Mouse (Mus musculus): ENCODE data around the gene Zfp786.

Zfp786 gene

DNA sequence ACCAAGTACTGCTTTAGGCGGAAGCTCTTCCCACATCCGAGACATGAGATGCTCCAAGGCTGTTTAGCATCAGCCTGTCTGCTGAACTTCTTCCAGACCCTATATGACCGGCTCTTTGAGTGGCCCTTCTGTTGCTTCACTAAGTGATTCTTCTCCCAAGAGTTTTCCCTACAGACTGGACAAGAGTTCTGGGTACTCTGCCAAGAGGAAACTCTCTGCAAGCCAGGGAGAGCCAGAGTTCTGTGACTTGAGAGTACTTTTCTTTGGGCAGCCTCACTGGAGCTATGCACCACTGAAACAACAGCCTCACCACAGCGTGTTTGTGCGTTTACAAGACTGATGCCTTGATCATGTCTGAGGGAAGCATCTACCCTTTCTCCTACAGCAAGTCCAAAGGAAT, 9.4 kb downstream of the Zfp786 start:
- DNase-seq (ENCODE audit: low read depth, low spot score), result no peak

DNA sequence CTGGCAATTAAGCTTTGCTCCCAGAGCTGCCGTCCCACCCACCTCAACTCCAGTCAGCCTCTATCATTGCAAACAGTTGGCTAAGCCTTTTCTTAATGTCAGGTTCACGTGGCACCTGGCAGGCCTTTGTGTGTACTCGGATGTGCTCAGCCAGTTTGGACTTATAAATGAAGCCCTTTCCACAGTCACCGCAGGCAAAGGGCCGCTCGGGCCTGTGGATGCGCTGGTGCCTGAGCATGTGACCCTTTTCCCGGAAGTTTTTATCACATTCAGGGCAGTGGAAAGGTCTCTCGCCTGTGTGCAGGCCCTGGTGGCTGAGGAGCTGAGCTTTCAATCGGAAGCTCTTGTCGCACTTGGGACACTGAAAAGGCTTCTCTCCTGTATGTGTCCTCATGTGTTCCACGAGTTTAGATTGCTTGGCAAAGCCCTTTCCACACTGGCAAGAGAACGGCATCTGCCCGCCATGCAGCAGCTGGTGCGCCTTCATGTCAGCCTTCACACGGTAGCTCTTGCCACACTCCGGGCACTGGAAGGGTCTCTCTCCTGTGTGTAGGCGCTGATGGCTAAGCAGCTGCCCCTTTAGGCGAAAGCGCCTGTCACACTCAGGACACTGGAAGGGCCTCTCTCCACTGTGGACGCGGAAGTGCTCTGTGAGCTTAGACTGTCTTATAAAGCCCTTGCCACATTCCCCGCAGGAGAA, 10.9 kb downstream of the Zfp786 start:
- no peak for DNase-seq (ENCODE audit: low read depth, low spot score)

GRCm38 (mm10) chr6:47818721-47819120, 11.9 kb downstream of the Zfp786 start:
- no peak for DNase-seq (ENCODE audit: low read depth, low spot score)

DNA sequence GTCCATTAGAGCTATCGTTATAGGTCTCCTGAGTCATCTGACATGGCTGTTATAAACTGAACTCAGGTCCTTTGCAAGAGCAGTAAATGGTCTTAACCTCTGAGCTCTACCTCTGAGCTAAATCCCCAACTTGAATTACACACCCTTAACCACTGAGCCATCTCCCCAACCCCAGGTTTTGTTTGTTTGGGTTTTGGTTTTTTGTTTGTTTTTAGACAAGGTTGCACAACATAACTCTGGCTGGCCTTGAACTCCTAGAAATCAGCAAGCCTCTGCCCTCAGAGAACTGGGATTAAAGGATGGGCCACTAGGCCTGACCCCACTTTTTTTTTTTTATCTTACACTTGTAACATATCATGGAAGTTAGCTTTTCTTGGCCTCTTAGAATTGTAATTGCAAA, 14.5 kb downstream of the Zfp786 start:
- DNase-seq (ENCODE audit: low read depth, low spot score), result no peak

DNA sequence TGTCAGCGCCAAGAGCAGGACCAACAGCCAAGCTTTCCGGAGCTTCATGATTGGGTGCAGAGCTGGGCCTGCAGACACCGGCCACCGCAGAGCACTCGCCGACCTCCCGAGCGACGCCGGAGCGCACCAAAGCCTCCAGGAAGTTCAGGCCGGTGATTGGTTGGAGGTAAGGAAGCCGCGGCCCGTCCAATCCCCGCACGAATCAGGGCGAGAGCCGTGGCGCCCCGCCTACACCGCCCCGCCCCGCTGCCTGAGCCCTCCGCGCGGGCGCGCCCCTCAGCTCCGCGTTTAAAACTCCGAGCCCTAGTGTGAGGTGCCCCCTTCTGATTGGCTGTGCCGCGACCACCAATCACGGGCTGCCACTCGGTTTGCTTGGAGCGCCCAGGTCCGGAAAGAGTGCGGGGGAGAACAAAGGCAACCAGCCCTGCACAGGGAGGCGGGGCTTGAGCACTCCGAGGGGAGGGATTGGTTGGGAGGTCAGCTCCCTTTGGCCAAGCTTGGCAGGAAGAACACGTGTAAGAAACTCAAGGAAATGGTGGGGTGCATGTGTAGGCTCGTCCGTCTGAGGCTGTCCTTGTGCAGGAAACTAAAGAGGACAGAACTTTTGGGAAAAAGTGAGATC, 17.3 kb downstream of the Zfp786 start, which contains the start of gene Pdia4:
Gene Pdia4, minus strand, starts transcription at position 174 of the 622 bp plus-strand sequence.
- peak; percentile 99 for DNase-seq (ENCODE audit: low read depth, low spot score)

- no peak for DNase-seq (ENCODE audit: low read depth, low spot score)
Measured at GRCm38 (mm10) chr6:47812271-47812915, 18.3 kb downstream of the Zfp786 start.

DNA sequence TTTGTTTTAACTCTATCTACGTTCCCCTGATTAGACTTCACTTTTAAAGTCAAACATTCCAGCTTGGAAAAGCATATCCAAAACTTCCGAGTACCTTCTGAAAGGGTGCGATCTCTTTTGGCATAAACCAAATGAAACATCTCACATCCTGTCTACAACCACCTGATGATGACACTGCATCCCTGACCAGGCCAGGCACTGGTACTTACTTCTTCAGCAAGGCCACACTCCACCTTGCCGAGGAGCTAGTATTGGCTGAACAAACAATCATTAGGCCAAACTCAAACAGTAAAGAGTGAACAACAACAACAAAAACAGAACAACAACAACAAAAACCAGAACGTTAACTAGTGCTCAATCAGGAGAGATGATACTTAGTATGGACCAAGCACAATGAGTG, 19.3 kb downstream of the Zfp786 start:
- no peak for DNase-seq (ENCODE audit: low read depth, low spot score)

DNA sequence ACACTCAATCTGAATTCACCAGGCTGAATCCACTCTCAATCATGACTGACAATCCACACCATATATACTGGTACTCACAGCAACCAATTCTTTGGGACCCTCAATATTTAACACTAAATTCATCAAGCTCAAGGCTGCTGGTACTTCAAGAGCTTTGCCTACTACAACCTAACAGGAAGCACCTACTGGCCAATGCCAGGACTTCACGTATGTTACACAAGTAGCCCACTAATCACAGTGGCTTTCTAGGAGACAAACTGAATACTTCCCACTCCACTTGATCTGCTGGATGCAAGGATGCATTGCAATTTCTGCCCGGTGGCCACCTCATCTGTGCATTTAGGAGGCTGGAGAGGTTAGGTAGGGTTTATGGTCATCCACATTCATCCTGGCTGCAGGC, 20.5 kb downstream of the Zfp786 start:
- no peak for DNase-seq (ENCODE audit: low read depth, low spot score)

DNA sequence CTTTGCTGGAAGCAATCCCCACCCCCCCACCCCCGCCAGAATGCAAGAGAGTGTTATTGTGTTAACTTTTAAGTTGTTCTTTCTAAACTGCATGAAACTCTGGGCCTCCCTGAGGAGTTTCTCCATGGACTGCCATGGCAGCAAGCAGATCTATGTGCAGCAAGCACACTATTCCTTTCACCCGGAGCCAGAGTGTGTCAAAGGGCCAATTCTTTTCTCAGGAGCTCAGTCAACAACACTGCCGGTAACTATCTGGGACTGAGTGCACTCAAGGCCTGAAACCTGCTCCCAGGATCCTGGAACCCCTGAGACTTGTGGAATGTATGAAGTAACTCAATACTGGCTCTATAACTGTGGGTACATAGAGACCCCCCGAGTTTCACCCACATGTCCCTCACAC, 21.6 kb downstream of the Zfp786 start:
- DNase-seq (ENCODE audit: low read depth, low spot score), result no peak

DNA sequence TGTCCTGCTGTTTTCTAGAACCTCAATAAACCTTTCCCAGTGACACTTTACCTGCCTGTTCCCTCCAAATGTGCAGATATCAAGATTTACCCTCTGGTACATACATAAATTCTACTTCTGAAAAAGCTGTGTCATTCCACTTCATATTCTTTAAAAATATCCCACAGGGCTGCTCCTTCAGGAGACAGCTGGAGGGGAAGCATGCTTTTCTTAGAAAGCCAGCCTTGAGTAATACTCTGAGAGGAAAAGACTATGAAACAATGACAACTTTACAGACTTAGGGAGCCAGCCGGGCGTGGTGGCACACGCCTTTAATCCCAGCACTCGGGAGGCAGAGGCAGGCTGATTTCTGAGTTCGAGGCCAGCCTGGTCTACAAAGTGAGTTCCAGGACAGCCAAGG, 22.1 kb downstream of the Zfp786 start:
- no peak for DNase-seq (ENCODE audit: low read depth, low spot score)

DNA sequence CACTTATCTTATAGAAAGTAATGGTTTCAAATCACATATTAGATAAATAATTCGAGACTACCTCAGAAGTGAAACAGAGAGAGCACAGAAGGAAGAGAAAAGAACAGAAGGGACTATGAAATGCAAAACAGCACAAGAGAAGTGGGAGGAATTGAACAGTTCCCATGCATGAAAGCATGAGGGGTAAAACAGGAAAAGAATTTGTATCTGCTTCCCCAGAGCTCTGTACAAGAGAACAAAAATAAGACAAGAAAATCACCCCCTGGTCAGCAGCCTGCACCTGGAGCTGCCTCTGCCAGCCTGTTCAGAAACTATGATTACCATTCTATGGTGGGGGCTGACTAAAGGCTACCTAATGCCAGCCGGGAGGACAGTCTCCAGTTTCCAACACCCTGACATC, 23.2 kb downstream of the Zfp786 start:
- no peak for DNase-seq (ENCODE audit: low read depth, low spot score)

- no peak for DNase-seq (ENCODE audit: low read depth, low spot score)
Measured at GRCm38 (mm10) chr6:47805520-47805919, 25.1 kb downstream of the Zfp786 start.

- peak; percentile 83 for DNase-seq (ENCODE audit: low read depth, low spot score)
Measured at GRCm38 (mm10) chr6:47799079-47799478, 31.6 kb downstream of the Zfp786 start.

GRCm38 (mm10) chr6:47794106-47794830, 36.4 kb downstream of the Zfp786 start:
- DNase-seq (ENCODE audit: low read depth, low spot score), result peak; percentile 27

GRCm38 (mm10) chr6:47793284-47793683, 37.4 kb downstream of the Zfp786 start:
- no peak for DNase-seq (ENCODE audit: low read depth, low spot score)

GRCm38 (mm10) chr6:47792533-47792932, 38.1 kb downstream of the Zfp786 start:
- DNase-seq (ENCODE audit: low read depth, low spot score), result no peak

DNA sequence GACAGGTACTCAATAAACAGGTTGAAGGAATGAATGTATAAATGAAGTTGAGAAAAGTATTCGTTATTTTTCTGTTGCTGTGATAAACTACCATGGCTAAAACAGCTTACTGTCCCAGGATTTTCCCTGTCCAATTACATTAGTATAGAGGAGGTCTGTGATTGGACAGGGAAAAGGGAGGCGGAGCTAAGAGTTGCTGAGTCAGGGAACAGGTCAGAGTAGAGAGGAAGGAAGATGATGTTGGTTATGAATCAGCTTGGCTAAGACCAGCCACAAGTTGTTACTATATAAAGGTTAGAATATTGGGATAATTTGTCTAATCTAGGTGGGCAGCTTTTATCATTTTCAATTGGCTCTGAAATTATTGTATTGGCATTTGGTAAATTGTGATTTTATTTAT, 39.9 kb downstream of the Zfp786 start:
- DNase-seq (ENCODE audit: low read depth, low spot score), result peak; percentile 21

GRCm38 (mm10) chr6:47788821-47789220, 41.8 kb downstream of the Zfp786 start:
- peak; percentile 14 for DNase-seq (ENCODE audit: low read depth, low spot score)

DNA sequence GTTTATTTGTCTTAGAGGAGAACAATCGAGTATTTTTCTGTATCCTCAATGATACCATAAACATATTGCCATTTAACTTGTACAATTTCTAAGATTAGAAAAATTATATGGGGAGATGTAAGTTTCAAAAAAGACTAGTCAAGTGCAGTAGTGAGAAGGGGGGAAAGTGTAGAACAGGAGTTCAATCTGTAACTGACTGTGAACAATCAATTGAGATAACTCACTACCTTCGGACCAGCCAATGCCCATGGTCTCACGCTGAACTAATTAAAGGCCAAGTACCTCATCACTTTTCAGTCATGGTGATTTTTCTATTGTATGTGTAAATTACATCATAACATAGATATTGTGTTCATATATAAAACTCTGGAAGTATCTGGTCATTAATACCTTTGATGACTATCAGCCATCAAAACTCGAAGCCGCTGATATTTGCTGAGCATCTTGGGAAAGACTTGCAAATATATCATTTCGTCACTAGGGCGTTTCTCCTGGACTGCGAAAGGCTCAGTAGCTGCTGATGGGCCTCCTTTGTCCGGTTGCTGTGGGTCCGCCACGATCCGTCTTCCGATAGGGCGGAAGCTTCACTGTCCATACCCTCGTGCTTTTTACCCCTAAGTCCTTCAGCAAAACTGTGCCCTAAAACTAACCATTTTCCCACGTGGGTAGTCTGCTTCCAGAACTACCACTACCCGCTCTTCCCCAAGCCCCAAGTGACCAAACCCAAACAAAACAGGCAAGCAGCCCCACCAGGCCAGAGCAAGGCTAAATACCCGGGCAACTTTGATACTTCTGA, 42.5 kb downstream of the Zfp786 start:
- peak; percentile 87 for DNase-seq (ENCODE audit: low read depth, low spot score)

DNA sequence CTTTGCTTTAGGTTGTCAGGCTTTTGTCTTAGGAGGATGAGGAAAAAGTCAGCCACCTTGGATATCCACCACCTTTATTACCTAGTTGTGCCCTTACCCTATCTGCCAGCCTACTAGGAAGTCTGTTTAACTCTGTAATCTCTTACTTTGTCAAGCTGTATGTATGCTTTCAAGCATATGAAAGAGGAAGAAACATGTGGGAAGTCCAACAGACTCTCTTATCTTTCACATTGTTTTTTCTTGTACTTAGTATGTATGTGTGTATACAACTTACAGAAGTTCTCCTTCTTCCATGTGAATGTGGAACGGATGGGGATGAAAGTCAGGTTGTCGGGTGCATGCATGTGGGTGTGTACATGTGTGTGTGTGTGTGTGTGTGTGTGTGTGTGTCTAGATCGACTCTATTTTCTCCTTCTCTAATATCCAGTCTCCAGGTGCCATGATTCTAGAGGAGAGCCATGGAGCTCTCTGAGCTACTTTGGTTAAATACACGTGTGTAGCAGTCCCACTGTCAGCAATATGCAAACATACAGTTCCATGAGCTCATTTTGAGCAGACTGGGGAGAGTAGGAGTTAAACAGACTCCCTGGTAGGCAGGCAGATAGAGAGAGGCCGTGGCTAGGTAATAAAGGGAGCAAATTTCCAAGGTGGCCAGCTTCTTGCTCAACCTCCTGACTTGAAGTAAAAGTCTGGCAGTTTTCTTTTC, 45.8 kb downstream of the Zfp786 start:
- no peak for DNase-seq (ENCODE audit: low read depth, low spot score)
